Mouse (Mus musculus): ENCODE measurements around the gene Adora1.

GRCm38 (mm10) chr1:134195571-134195970 lies 39.7 kb downstream of the Adora1 start:
- TF ChIP-seq CTCF (conservative IDR thresholded peaks at IDR 0.05; ENCODE audit: insufficient read depth, insufficient read length, low read depth, low read length) (no peak), POLR2A (IDR thresholded peaks at IDR 0.05; ENCODE audit: low read depth, low read length) (no peak)
